In genomic region chr11:44610971-44611781, GRCm38 (mm10) we compare ENCODE assay signal across 8 mouse cellular contexts. TPM values are rescaled to one million over a fixed set of nuclear protein-coding genes. Genes with fewer than 3 reads are reported as not detected.
DNase-seq lines count a peak whose midpoint lies in the region; ATAC-seq and TF ChIP-seq lines count a peak whose summit lies in the region.

No protein-coding gene starts in this region.

- peak; percentile 85 for ATAC-seq in embryonic facial prominence, embryonic 15.5 days (ENCODE audit: insufficient number of reproducible peaks, low FRiP score, low TSS enrichment, low read depth)
- ATAC-seq in heart, embryonic 12.5 days (ENCODE audit: insufficient number of reproducible peaks, low FRiP score) = peak; percentile 61
- ATAC-seq in liver, embryonic 11.5 days (replicated peaks; ENCODE audit: low FRiP score) = peak; percentile 61
- peak; percentile 74; the same call in 1 of the 2 replicates for ATAC-seq in stomach, embryonic 15.5 days (ENCODE audit: insufficient read depth, low FRiP score, low read depth)

- 2% methylated on average over 45 of the region's 45 CpGs for WGBS in bone marrow, adult 2 months
- WGBS in embryonic facial prominence, embryonic 15.5 days = 1% methylated on average over 45 of the region's 45 CpGs
- WGBS in heart, embryonic 12.5 days = 1% methylated on average over 45 of the region's 45 CpGs
- WGBS in liver, embryonic 11.5 days = 2% methylated on average over 45 of the region's 45 CpGs
- 1% methylated on average over 45 of the region's 45 CpGs for whole genome bisulfite sequencing in stomach, embryonic 15.5 days

- H3K9ac ChIP-seq in embryonic facial prominence, embryonic 15.5 days = no peak overlapping the region
- peak overlapping the region; percentile 45; the same call in 1 of the 2 replicates for H3K9ac ChIP-seq in heart, embryonic 12.5 days
- no peak overlapping the region for H3K9ac ChIP-seq in liver, embryonic 11.5 days (ENCODE audit: low read depth, low read length)
- no peak overlapping the region for H3K9ac ChIP-seq in stomach, embryonic 15.5 days

- peak; percentile 43 for DNase-seq in 3134 (ENCODE audit: extremely low read depth, insufficient read length, low spot score)
- peak; percentile 95 for DNase-seq in kidney, postnatal 10 days
- DNase-seq in liver, embryonic 11.5 days (ENCODE audit: low spot score) = peak; percentile 83
- DNase-seq in neural tube, embryonic 10.5 days (ENCODE audit: extremely low spot score, low spot score) = peak; percentile 90

- TF ChIP-seq POLR2A in bone marrow, adult 2 months (IDR thresholded peaks at IDR 0.05; ENCODE audit: borderline replicate concordance, control insufficient read depth, low read depth, low read length) = no peak

- peak overlapping the region; percentile 35 for H3K4me3 ChIP-seq in bone marrow, adult 2 months (replicated peaks; ENCODE audit: control insufficient read depth, low read depth, low read length)
- H3K4me3 ChIP-seq in embryonic facial prominence, embryonic 15.5 days (replicated peaks) = peak overlapping the region; percentile 42
- peak overlapping the region; percentile 43 for H3K4me3 ChIP-seq in heart, embryonic 12.5 days
- peak overlapping the region; percentile 29 for H3K4me3 ChIP-seq in liver, embryonic 11.5 days (ENCODE audit: low read depth, low read length)
- peak overlapping the region; percentile 36 for H3K4me3 ChIP-seq in stomach, embryonic 15.5 days (replicated peaks)

- TF ChIP-seq CTCF in bone marrow, adult 2 months (IDR thresholded peaks at IDR 0.05; ENCODE audit: control insufficient read depth, insufficient read depth, low read length) = peak; percentile 89

- no peaks in the 10 kb centered on the region for H3K36me3 ChIP-seq in embryonic facial prominence, embryonic 15.5 days
- H3K36me3 ChIP-seq in heart, embryonic 12.5 days = no peaks in the 10 kb centered on the region
- H3K36me3 ChIP-seq in liver, embryonic 11.5 days (ENCODE audit: control insufficient read depth, insufficient read depth, low read length) = no peaks in the 10 kb centered on the region
- H3K36me3 ChIP-seq in stomach, embryonic 15.5 days = no peaks in the 10 kb centered on the region

- peak overlapping the region; percentile 80 for H3K4me2 ChIP-seq in embryonic facial prominence, embryonic 15.5 days (replicated peaks)
- H3K4me2 ChIP-seq in heart, embryonic 12.5 days = peak overlapping the region; percentile 84
- peak overlapping the region; percentile 62 for H3K4me2 ChIP-seq in liver, embryonic 11.5 days
- peak overlapping the region; percentile 73 for H3K4me2 ChIP-seq in stomach, embryonic 15.5 days

- H3K27me3 ChIP-seq in embryonic facial prominence, embryonic 15.5 days = peaks cover 51% of the 10 kb centered on the region
- peaks cover 25% of the 10 kb centered on the region for H3K27me3 ChIP-seq in heart, embryonic 12.5 days (replicated peaks)
- peaks cover 55% of the 10 kb centered on the region for H3K27me3 ChIP-seq in liver, embryonic 11.5 days (replicated peaks; ENCODE audit: control insufficient read depth, insufficient read depth, low read length)
- peaks cover 43% of the 10 kb centered on the region for H3K27me3 ChIP-seq in stomach, embryonic 15.5 days (replicated peaks)

- H3K27ac ChIP-seq in bone marrow, adult 2 months (ENCODE audit: control insufficient read depth, insufficient read depth, low read depth, low read length, poor library complexity) = peak overlapping the region; percentile 28
- no peak overlapping the region for H3K27ac ChIP-seq in embryonic facial prominence, embryonic 15.5 days (replicated peaks)
- no peak overlapping the region for H3K27ac ChIP-seq in heart, embryonic 12.5 days (ENCODE audit: poor library complexity, severe bottlenecking)
- no peak overlapping the region for H3K27ac ChIP-seq in liver, embryonic 11.5 days (ENCODE audit: low read depth, low read length)
- H3K27ac ChIP-seq in stomach, embryonic 15.5 days = no peak overlapping the region

- no peaks in the 10 kb centered on the region for H3K9me3 ChIP-seq in embryonic facial prominence, embryonic 15.5 days (replicated peaks)
- H3K9me3 ChIP-seq in heart, embryonic 12.5 days (replicated peaks) = no peaks in the 10 kb centered on the region
- no peaks in the 10 kb centered on the region for H3K9me3 ChIP-seq in liver, embryonic 11.5 days (ENCODE audit: control insufficient read depth, low read length)
- no peaks in the 10 kb centered on the region for H3K9me3 ChIP-seq in stomach, embryonic 15.5 days

- peaks cover 1% of the 10 kb centered on the region for H3K4me1 ChIP-seq in bone marrow, adult 2 months (ENCODE audit: control insufficient read depth, insufficient read depth, low read length)
- peaks cover 31% of the 10 kb centered on the region for H3K4me1 ChIP-seq in embryonic facial prominence, embryonic 15.5 days
- peaks cover 21% of the 10 kb centered on the region for H3K4me1 ChIP-seq in heart, embryonic 12.5 days (replicated peaks)
- H3K4me1 ChIP-seq in liver, embryonic 11.5 days (replicated peaks; ENCODE audit: control insufficient read depth, insufficient read depth, low read length) = 0 out of 2 replicates have a peak, but pooled peaks cover 6% of the 10 kb centered on the region
- peaks cover 17% of the 10 kb centered on the region for H3K4me1 ChIP-seq in stomach, embryonic 15.5 days

RNA-seq across cellular contexts. Expression of gene Ebf1, which starts 5.9 kb away (rescaled TPM):
- 70.8 and 188 TPM in 2 replicates for polyA plus RNA-seq in bone marrow, adult 2 months (2011; ENCODE audit: insufficient read depth, insufficient read length, low replicate concordance, missing spikeins)
- polyA plus RNA-seq in embryonic facial prominence, embryonic 15.5 days (2015; fragmentation: Nextera tagmentation; extraction: Ambion mirVana) = 62.3 and 65.7 TPM in 2 replicates
- polyA plus RNA-seq in heart, embryonic 12.5 days (2016; fragmentation: Nextera tagmentation; extraction: Ambion mirVana) = 13.9 and 15.6 TPM in 2 replicates
- polyA plus RNA-seq in liver, embryonic 11.5 days (2014; fragmentation: Nextera tagmentation; extraction: Ambion mirVana) = 0.75 and 0.99 TPM in 2 replicates
- 11.8 and 12.2 TPM in 2 replicates for polyA plus RNA-seq in stomach, embryonic 15.5 days (2015; fragmentation: Nextera tagmentation; extraction: Ambion mirVana)

Comparison
In these comparisons a context has a peak if more than half of its experiments do, and no peak if none do; other contexts are left out.
1. DNase-seq: peak in every context shown above with its lines; median percentile 95 in kidney, postnatal 10 days; 90 in neural tube, embryonic 10.5 days; 83 in liver, embryonic 11.5 days; 43 in 3134.